Mouse (Mus musculus): ENCODE results near the gene Helz. TPM values are rescaled to one million over a fixed set of nuclear protein-coding genes. Genes with fewer than 3 reads are reported as not detected.
A peak's percentile ranks its signal among the peaks of the same experiment; 100 is the strongest.

Gene Helz
- total RNA-seq, 1 experiment, result 43.5 TPM

- Histone ChIP-seq H3K27ac (ENCODE audit: insufficient read depth, low read depth, low read length, poor library complexity, severe bottlenecking) (no peak overlapping the region), H3K4me1 (ENCODE audit: control insufficient read depth in 2 of 2, insufficient read depth in 2 of 2, low read length in 2 of 2, poor library complexity in 1 of 2) (no peaks in the 10 kb centered on the region; a peak in 1 of 4 replicates), H3K9me3 (ENCODE audit: control insufficient read depth, insufficient read depth, low read depth, low read length) (no peaks in the 10 kb centered on the region), H3K9ac (ENCODE audit: insufficient read depth, low read depth, low read length, poor library complexity, severe bottlenecking) (no peak overlapping the region), H3K4me3 (ENCODE audit: insufficient read depth in 1 of 2, low read depth in 1 of 2, low read length in 2 of 2, poor library complexity in 1 of 2, severe bottlenecking in 1 of 2) (no peak overlapping the region), H3K36me3 (ENCODE audit: control insufficient read depth, insufficient read depth, low read length, poor library complexity, severe bottlenecking) (peaks cover 34% of the 10 kb centered on the region)
- in situ Hi-C loops (cut with MboI; ENCODE audit: low sequenced_read_pairs in 2 of 2, unreplicated experiment in 2 of 2), result no loop called here
- no peak for TF ChIP-seq MAFK (IDR thresholded peaks at IDR 0.05; ENCODE audit: insufficient read depth, low read depth, low read length)
- no peak for TF ChIP-seq CHD2 (IDR thresholded peaks at IDR 0.05; ENCODE audit: low read depth, low read length)
- TF ChIP-seq ZC3H11A (IDR thresholded peaks at IDR 0.05; ENCODE audit: borderline replicate concordance, low read depth, low read length), result no peak
- no peak for TF ChIP-seq ZNF384 (IDR thresholded peaks at IDR 0.05; ENCODE audit: low read depth, low read length)
- DNase-seq (ENCODE audit: low read depth, low spot score), result no peak
Measured at GRCm38 (mm10) chr11:107605694-107606093, 58.0 kb downstream of the Helz start.

GRCm38 (mm10) chr11:107613906-107614305, 66.2 kb downstream of the Helz start:
- H3K4me3 ChIP-seq (ENCODE audit: insufficient read depth in 1 of 2, low read depth in 1 of 2, low read length in 2 of 2, poor library complexity in 1 of 2, severe bottlenecking in 1 of 2), result no peak overlapping the region
- in situ Hi-C loops (cut with MboI; ENCODE audit: low sequenced_read_pairs in 2 of 2, unreplicated experiment in 2 of 2), result no loop called here
- no peak overlapping the region for H3K9ac ChIP-seq (ENCODE audit: insufficient read depth, low read depth, low read length, poor library complexity, severe bottlenecking)
- no peak overlapping the region for H3K27ac ChIP-seq (ENCODE audit: insufficient read depth, low read depth, low read length, poor library complexity, severe bottlenecking)
- peaks cover 0 to 3% of the 10 kb centered on the region in 2 experiments; a peak in 1 of 4 replicates for H3K4me1 ChIP-seq (ENCODE audit: control insufficient read depth in 2 of 2, insufficient read depth in 2 of 2, low read length in 2 of 2, poor library complexity in 1 of 2)
- peaks cover 7% of the 10 kb centered on the region for H3K36me3 ChIP-seq (ENCODE audit: control insufficient read depth, insufficient read depth, low read length, poor library complexity, severe bottlenecking)
- DNase-seq (ENCODE audit: low read depth, low spot score), result no peak
- no peaks in the 10 kb centered on the region for H3K9me3 ChIP-seq (ENCODE audit: control insufficient read depth, insufficient read depth, low read depth, low read length)
- TF ChIP-seq HCFC1 (IDR thresholded peaks at IDR 0.05; ENCODE audit: borderline replicate concordance, insufficient read depth, low read length), result no peak
- TF ChIP-seq MAFK (IDR thresholded peaks at IDR 0.05; ENCODE audit: insufficient read depth, low read depth, low read length), result no peak
- TF ChIP-seq ZNF384 (IDR thresholded peaks at IDR 0.05; ENCODE audit: low read depth, low read length), result no peak
- TF ChIP-seq ZC3H11A (IDR thresholded peaks at IDR 0.05; ENCODE audit: borderline replicate concordance, low read depth, low read length), result no peak
- TF ChIP-seq CHD2 (IDR thresholded peaks at IDR 0.05; ENCODE audit: low read depth, low read length), result no peak

- DNase-seq (ENCODE audit: low read depth, low spot score), result no peak
Measured at GRCm38 (mm10) chr11:107615696-107616095, 68.0 kb downstream of the Helz start.

GRCm38 (mm10) chr11:107617976-107618375, 70.2 kb downstream of the Helz start:
- no peak for TF ChIP-seq CHD2 (IDR thresholded peaks at IDR 0.05; ENCODE audit: low read depth, low read length)
- TF ChIP-seq HCFC1 (IDR thresholded peaks at IDR 0.05; ENCODE audit: borderline replicate concordance, insufficient read depth, low read length), result no peak
- TF ChIP-seq ZNF384 (IDR thresholded peaks at IDR 0.05; ENCODE audit: low read depth, low read length), result no peak
- TF ChIP-seq MAFK (IDR thresholded peaks at IDR 0.05; ENCODE audit: insufficient read depth, low read depth, low read length), result no peak
- TF ChIP-seq ZC3H11A (IDR thresholded peaks at IDR 0.05; ENCODE audit: borderline replicate concordance, low read depth, low read length), result no peak
- Histone ChIP-seq H3K27ac (ENCODE audit: insufficient read depth, low read depth, low read length, poor library complexity, severe bottlenecking) (no peak overlapping the region), H3K4me3 (ENCODE audit: insufficient read depth in 1 of 2, low read depth in 1 of 2, low read length in 2 of 2, poor library complexity in 1 of 2, severe bottlenecking in 1 of 2) (no peak overlapping the region), H3K9me3 (ENCODE audit: control insufficient read depth, insufficient read depth, low read depth, low read length) (no peaks in the 10 kb centered on the region), H3K4me1 (ENCODE audit: control insufficient read depth in 2 of 2, insufficient read depth in 2 of 2, low read length in 2 of 2, poor library complexity in 1 of 2) (peaks cover 0 to 3% of the 10 kb centered on the region in 2 experiments; a peak in 1 of 4 replicates), H3K36me3 (ENCODE audit: control insufficient read depth, insufficient read depth, low read length, poor library complexity, severe bottlenecking) (peaks cover 18% of the 10 kb centered on the region), H3K9ac (ENCODE audit: insufficient read depth, low read depth, low read length, poor library complexity, severe bottlenecking) (no peak overlapping the region)
- peak; percentile 31 for DNase-seq (ENCODE audit: low read depth, low spot score)
- in situ Hi-C loops (cut with MboI; ENCODE audit: low sequenced_read_pairs in 2 of 2, unreplicated experiment in 2 of 2), result no loop called here

More at GRCm38 (mm10) chr11:107615696-107616095, 68.0 kb downstream of the Helz start:
- H3K9ac ChIP-seq (ENCODE audit: insufficient read depth, low read depth, low read length, poor library complexity, severe bottlenecking), result no peak overlapping the region
- no peak overlapping the region for H3K4me3 ChIP-seq (ENCODE audit: insufficient read depth in 1 of 2, low read depth in 1 of 2, low read length in 2 of 2, poor library complexity in 1 of 2, severe bottlenecking in 1 of 2)
- peaks cover 0 to 3% of the 10 kb centered on the region in 2 experiments; a peak in 1 of 4 replicates for H3K4me1 ChIP-seq (ENCODE audit: control insufficient read depth in 2 of 2, insufficient read depth in 2 of 2, low read length in 2 of 2, poor library complexity in 1 of 2)
- H3K9me3 ChIP-seq (ENCODE audit: control insufficient read depth, insufficient read depth, low read depth, low read length), result no peaks in the 10 kb centered on the region
- TF ChIP-seq ZNF384 (IDR thresholded peaks at IDR 0.05; ENCODE audit: low read depth, low read length) (no peak), MAFK (IDR thresholded peaks at IDR 0.05; ENCODE audit: insufficient read depth, low read depth, low read length) (no peak), ZC3H11A (IDR thresholded peaks at IDR 0.05; ENCODE audit: borderline replicate concordance, low read depth, low read length) (no peak), HCFC1 (IDR thresholded peaks at IDR 0.05; ENCODE audit: borderline replicate concordance, insufficient read depth, low read length) (no peak), CHD2 (IDR thresholded peaks at IDR 0.05; ENCODE audit: low read depth, low read length) (no peak)
- no peak overlapping the region for H3K27ac ChIP-seq (ENCODE audit: insufficient read depth, low read depth, low read length, poor library complexity, severe bottlenecking)
- peaks cover 13% of the 10 kb centered on the region for H3K36me3 ChIP-seq (ENCODE audit: control insufficient read depth, insufficient read depth, low read length, poor library complexity, severe bottlenecking)
- in situ Hi-C loops (cut with MboI; ENCODE audit: low sequenced_read_pairs in 2 of 2, unreplicated experiment in 2 of 2), result no loop called here

GRCm38 (mm10) chr11:107624661-107625060, 76.9 kb downstream of the Helz start:
- in situ Hi-C loops (cut with MboI; ENCODE audit: low sequenced_read_pairs in 2 of 2, unreplicated experiment in 2 of 2), result no loop called here
- Histone ChIP-seq H3K27ac (ENCODE audit: insufficient read depth, low read depth, low read length, poor library complexity, severe bottlenecking) (no peak overlapping the region), H3K4me3 (ENCODE audit: insufficient read depth in 1 of 2, low read depth in 1 of 2, low read length in 2 of 2, poor library complexity in 1 of 2, severe bottlenecking in 1 of 2) (no peak overlapping the region), H3K9me3 (ENCODE audit: control insufficient read depth, insufficient read depth, low read depth, low read length) (no peaks in the 10 kb centered on the region), H3K4me1 (ENCODE audit: control insufficient read depth in 2 of 2, insufficient read depth in 2 of 2, low read length in 2 of 2, poor library complexity in 1 of 2) (no peaks in the 10 kb centered on the region), H3K9ac (ENCODE audit: insufficient read depth, low read depth, low read length, poor library complexity, severe bottlenecking) (no peak overlapping the region), H3K36me3 (ENCODE audit: control insufficient read depth, insufficient read depth, low read length, poor library complexity, severe bottlenecking) (peaks cover 21% of the 10 kb centered on the region)
- no peak for TF ChIP-seq HCFC1 (IDR thresholded peaks at IDR 0.05; ENCODE audit: borderline replicate concordance, insufficient read depth, low read length)
- no peak for TF ChIP-seq ZNF384 (IDR thresholded peaks at IDR 0.05; ENCODE audit: low read depth, low read length)
- TF ChIP-seq ZC3H11A (IDR thresholded peaks at IDR 0.05; ENCODE audit: borderline replicate concordance, low read depth, low read length), result no peak
- no peak for TF ChIP-seq MAFK (IDR thresholded peaks at IDR 0.05; ENCODE audit: insufficient read depth, low read depth, low read length)
- no peak for TF ChIP-seq CHD2 (IDR thresholded peaks at IDR 0.05; ENCODE audit: low read depth, low read length)
- DNase-seq (ENCODE audit: low read depth, low spot score), result no peak
